Mouse (Mus musculus) kidney, postnatal 36 days (tissue): ENCODE measurements around the gene Sar1b.
A peak's percentile ranks its signal among the peaks of the same experiment; 100 is the strongest.
"Not testable (repeated sequence)": the region's sequence is repeated elsewhere in the genome, so short reads cannot be mapped to it uniquely, and the experiment has no call there.

Source experiments
- DNase-seq, 2 experiments: peaks; one replicate each; pipeline ENCODE4 v3.0.0; 2021 to 2022; ENCODE audit warnings: mixed read lengths in 2 of 2

Gene Sar1b

DNA sequence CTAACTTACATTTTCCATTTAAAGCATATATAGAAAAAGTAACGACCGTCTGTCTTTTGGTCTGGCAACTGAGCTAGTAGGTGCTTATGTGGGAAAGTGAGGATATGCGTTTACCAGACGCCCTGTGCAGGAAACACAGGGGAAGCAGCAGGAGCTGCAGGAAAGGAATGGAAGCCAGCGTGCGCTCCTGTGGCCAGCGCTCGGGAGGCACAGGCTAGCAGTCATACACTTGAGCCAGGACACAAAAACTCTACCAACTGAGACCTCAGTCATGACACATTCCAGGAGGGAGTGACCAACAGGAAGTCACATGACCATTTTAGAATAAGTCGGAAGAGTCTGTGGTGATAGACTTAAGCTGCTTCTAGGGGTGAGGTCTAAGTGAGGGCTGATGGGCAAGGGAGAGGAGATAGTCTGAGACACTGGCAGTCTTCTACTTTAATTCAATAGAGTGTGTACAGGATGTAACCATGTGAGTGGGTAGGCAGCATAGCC is 17.3 kb downstream of the Sar1b start:
- no peak for DNase-seq

DNA sequence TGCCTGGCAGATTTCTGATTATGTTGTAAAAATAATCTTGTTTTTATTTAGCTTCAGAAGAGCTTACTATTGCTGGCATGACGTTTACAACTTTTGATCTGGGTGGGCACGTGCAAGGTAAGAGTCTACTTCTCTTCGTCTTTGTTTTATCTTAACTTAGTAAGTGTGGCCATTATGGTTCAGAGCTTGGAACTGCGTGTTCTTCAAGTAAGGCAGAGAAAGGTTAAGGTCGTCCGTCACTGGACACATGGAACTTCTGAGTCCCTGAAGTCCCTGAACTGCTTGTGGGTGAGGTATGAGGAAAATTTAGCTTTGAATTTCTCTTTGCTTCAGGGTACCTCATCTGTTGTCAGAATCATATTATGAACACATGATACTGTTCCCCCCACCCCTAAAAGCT is 19.2 kb downstream of the Sar1b start:
- no peak for DNase-seq

DNA sequence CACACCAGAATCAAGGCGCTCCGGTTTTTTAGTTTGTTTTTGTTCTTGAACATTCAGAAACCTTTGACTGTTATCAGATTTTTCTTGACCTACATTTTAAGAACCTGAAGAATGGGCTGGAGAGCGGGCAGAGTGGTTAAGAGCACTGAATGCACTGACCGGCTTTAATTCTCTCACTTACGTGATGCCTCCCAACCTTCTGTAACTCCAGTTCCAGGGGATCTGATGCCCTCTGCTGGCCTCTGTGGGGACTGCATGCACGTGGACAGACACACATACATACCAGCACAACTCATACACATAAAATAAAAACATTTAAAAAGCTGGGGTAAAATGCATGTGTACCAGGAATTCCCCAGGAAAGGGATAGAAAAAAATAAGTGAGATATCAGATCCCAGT is 22.4 kb downstream of the Sar1b start:
- DNase-seq, result peak; percentile 51 to 85

DNA sequence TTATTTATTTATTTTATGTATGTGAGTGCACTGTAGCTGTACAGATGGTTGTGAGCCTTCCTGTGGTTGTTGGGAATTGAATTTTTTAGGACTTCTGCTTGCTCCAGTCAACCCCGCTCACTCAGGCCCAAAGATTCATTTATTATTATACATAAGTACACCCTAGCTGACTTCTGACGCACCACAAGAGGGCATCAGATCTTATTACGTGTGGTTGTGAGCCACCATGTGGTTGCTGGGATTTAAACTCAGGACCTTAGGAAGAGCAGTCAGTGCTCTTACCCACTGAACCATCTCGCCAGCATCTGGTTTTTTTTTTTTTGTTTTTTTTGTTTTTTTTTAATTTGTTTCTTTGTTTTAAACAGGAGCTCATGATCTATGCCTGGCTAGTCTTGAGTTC is 26.2 kb downstream of the Sar1b start:
- DNase-seq, result not testable (repeated sequence)

DNA sequence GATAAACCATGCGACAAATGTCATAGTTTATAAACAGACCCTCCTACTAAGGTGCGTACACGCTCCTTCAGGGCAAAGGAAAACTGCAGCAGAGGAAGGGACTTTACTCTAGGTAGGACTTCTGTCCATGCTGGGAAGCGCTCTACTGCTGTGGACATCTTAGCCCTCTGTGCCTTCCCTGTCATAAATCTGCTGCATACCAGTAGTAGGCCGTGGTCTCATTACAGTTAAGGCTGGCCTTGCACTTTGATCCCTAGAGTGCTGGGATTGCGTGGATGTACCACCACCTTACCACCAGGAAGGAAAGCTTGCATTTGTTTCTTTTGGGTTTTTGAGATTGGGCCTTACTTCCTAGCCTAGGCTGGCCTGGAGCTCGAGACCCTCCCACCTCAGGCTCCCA is 27.2 kb downstream of the Sar1b start:
- no peak for DNase-seq

DNA sequence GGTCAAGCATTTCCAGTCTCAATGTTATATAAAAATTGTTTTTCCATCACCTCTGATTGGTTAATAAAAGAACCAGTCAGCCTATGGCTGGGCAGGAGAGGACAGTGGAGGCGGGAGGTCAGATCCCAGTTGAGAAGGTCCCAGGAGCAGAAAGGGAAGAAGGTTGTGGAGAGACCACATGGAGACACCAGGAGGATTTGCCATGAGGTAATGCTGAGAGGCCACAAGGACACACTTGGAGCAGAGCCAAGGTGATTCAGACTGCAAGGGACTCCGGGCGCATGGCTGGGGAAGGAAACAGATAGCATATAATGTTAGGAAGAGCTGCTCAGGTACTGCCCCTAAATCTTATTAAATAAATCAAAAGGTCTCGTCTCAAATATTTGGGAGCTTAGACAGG is 32.8 kb downstream of the Sar1b start:
- DNase-seq, result no peak

DNA sequence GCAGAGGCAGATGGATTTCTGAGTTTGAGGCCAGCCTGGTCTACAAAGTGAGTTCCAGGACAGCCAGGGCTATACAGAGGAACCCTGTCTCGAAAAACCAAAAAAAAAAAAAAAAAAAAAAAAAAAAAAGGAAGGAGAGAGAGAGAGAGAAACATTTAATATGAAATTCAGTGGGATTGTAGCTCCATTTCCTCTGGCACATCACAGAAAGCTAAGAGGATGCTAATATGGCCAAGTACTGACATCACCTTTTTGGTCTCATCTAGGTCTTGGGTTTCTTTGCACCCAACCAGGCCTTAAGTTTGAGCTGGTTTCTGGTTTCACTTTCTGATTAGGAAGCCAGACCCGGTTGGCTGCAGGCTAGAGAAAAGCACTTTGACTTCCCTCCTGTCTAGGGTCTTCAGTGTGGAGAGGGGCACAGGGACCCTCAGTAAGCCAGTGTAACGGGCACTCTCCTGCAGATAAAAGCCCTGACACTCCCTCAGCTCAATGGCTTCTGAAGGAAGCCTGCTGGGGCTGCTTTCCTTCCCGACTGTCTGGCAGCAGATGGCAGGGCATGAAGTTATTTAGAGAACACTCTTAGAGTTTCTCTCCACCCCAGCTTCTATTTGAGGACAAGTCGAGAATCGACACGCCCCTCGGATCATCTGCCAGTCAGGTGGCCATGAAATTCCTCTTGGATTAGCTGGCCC is 37.3 kb downstream of the Sar1b start:
- DNase-seq, result no peak

DNA sequence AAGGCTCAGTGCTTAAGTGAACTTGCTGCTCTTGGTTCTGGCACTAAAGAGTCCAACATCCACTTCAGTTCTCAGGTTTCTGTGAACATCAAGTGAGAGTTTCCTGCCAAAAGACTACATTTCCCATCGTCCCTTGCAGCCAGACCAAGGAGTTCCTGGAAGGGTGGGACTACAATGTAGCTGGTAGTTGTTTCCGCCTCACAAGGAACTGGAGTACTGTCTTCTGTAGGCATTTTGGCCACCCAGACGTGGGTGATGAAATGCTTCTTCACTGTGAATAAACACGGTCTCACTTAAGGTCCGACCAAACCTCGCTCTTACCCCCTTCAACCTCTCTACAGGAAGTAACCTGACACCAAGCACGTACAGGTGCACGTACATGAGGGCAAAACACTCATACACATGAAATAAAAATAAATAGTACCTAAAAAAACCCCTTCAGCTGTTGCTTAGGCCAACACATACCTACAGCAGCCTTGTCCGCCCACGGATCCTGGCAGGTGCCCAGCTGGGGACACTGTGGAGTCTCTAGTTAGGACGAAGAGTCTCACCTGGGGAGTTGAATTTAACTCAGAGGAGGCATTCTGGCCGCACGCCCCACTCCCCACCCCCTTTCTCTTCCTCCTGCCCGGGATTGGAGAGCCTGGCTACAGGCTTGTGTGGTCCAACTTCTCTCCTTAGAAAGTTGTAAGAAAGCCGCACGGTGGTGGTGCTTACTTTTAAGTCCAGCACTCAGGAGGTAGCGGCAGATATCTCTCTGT is 41.9 kb downstream of the Sar1b start:
- peak; percentile 83 to 90 for DNase-seq

DNA sequence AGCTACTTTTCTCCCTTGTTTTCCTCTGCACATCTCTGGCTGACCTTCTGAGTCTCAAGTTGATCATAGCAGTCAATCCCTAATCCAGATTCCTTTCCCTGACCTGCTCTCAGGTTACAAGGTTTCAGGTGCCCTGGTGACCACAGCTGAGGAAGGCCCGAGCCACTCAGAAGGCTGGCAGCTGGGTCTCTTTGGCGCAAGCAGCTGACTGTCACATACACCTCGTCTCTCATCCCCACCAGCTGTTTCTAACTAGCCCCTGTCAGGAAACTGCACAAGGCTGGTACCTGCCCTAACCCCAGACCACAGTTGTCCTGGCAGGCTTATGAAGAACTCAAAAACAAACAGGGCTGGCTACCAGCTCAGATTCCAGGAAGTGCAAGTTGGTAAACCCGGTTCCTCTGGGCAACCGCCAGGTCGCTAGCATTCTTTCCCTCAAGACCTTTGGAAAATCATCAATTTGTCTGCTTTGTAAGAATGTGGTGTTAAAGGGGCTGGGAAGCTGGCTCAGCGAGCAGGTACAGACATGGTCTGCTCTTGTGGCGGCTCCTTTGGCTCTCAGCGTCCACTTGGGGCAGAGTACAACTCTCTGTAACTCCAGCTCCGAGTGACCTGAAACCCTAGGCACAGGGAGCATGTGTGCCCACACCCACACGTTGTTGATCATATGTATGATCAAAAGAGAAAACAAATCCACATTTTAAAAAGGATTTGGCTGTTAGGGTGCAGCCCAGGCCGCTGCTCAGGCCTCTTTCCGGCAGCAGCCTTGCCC is 43.8 kb downstream of the Sar1b start:
- peak; percentile 31 to 58 for DNase-seq

DNA sequence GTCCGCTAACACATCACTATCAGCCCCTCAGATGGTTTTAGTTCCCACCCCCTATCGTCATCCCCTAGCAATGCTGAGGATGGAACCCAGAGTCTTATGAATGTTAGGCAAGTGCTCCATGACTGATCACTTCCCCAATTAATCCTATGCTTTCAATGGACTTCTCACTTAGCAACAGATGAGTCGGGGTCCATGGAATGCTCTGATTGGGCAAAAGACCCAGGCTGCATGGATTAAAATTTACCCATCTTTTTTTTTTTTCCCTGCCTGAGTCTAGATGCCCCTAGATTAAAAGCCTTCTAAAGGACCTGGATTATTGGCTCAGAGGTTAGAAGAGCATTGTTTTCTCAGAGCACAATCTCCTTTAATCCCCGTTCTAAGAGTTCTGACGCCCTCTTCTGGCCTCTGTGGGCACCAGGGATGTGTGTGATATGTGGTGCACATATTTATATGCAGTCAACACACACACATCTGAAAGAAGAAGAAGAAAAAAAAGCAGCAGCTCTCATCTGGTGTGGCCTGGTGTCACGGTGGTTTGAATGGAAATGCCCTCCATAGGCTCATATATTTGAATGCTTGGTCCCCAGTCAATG is 46.2 kb downstream of the Sar1b start:
- DNase-seq, result peak; percentile 43 to 63

DNA sequence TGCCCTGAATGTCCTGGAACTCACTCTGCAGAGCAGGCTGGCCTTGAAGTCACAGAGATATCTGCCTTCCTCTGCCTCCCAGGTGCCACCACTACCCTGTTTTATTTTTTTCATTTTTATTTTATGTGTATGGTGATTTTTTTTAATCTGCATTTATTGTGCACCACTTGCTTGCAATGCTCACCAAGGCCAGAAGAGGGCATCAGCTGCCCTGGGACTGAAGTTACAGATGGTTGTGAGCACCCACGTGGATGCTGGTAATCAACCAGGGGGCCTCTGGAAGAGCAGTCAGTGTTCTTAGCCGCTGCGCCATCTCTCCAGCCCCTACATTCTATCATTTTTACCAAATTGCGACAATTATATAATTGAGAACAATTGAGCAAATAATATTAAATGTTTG is 47.7 kb downstream of the Sar1b start:
- DNase-seq, result no peak

DNA sequence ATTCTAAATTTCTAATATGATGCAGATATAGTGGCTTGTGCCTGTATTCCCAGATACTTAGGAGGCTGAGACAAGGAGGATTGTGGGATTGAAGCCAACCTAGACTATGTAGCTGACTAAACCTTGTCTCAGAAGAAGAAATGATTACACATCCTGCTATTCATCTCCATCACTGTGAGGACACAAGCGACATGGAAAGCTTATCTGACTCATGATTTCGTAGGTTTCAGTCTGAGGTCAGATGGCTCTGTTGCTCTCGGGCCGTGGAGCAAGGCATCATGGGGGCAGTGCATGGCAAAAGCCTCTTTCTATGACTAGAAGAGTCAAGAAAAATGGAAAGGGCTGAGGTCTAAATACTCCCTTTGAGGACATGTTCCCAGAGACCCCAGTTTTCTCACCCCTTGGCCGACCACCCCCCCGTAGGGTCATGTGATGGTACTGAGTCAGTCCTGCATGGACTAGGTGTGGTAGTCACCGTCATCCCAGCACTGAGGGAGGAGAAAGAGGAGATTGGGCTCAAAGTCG is 48.6 kb downstream of the Sar1b start:
- no peak for DNase-seq

DNA sequence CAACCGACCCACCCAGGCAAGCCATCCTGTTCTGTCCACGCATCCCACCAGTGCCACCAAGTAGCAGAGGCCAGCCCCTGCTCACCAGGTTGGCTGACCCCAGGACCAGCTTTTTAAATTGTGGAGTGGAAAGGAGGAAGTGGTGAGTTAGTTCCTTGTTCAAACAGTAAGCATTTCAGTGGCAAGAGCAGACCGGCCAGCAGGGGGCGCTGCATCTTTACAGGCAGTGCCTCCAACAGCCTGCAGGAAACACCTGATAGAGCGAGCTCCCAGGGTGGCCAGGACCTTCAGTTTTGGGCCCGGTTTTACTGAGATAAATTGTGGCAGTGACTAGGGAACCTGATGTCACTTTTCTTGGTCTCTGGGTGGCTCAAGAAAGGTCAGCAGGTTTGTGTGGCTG is 54.3 kb downstream of the Sar1b start:
- DNase-seq, result peak; percentile 87 to 97

DNA sequence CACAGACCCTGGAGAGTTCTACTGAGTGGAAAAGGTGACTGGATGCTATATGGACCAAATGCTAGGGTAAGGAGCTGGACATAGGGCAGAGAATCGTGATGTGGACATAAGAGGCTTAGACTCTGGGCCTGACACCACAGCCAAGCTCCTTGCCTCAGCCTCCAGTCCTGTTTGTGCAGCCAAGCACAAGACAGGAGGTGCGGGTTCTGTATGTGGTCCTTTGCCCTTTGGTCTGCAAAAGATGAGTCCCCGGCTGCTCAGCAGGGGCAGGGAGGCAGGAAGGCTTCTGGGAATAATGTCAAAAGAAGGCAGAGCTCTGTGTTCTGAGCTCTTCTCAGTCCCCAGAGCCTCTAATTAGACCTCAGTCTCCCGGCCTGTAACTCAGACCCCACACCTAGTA is 55.4 kb downstream of the Sar1b start:
- DNase-seq, result peak; percentile 35 to 47

DNA sequence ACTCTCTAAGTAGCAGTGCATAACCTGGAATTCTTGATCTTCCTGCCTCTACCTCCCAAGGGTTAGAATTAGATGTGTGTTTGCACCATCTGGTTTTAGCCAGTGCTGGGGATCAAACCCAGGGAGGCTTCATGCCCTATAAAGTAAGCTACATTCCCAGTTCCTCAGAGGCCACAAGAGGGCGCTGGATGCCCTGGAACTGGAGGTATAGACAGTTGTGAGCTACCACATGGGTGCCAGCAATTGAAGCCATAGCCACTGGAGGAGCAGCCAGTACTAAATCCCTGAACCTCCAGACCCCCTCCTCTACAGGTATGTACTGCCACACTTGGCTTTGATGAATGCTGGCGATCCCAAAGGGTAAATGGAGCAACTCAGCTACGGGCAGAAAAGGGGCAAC is 56.5 kb downstream of the Sar1b start:
- DNase-seq, result peak; percentile 65 to 82

DNA sequence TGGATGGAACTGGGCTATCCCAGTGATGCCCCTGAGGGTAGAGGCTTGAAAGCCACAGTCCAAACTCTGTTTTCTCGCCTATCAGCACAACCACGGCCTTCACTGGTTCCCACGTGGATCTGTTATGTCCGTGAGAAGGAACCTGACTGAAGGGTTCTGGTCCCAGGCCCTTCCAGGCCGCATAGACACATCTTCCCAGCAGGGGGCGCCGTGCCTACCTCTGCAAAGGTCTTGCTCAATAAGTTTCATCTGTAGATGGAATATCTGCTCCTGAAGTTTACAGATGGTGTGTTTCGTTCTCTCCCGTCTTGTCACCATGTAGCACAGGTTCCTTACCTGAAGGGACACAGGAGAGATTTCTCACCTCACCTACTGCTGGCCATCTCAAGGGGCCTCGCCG is 57.4 kb downstream of the Sar1b start:
- DNase-seq, result peak; percentile 81 to 93

DNA sequence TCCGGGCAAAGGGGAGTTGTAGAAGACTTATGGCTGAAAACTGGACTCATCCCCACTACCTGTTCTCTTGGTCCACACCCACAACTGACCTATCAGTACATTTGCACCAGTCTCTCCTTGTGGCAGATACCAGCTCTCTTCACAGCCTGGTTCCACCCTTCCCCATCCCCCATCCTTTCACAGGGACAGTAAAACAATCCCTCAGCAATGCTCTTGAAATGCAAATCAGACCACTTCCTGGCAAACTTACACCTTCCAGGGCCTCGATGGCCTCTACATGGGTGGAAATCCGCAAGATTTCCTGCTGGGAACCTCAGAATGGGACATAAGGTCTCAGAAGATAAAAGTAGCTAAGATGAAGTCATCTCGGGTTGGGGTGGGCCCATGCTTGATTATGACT is 59.2 kb downstream of the Sar1b start:
- DNase-seq, result no peak

DNA sequence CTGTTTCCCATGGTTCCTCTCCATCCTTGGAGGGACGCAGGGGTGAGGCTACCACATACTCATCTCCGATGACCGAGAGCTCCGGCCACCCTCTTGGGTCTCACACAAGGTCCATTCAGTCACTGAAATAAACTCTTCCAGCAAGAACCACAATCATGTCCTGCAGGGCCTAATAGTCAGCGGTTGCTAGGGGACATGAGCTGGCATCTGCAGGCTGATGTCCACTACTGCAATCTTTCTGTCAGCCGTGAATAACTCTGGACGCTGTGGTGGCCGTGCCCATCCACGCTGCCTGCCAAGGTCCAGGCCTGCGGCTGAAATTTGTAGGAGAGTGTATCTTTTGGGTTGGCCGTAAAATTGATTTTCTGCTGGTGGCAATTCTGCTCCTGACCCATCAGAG is 59.8 kb downstream of the Sar1b start:
- DNase-seq, result no peak

DNA sequence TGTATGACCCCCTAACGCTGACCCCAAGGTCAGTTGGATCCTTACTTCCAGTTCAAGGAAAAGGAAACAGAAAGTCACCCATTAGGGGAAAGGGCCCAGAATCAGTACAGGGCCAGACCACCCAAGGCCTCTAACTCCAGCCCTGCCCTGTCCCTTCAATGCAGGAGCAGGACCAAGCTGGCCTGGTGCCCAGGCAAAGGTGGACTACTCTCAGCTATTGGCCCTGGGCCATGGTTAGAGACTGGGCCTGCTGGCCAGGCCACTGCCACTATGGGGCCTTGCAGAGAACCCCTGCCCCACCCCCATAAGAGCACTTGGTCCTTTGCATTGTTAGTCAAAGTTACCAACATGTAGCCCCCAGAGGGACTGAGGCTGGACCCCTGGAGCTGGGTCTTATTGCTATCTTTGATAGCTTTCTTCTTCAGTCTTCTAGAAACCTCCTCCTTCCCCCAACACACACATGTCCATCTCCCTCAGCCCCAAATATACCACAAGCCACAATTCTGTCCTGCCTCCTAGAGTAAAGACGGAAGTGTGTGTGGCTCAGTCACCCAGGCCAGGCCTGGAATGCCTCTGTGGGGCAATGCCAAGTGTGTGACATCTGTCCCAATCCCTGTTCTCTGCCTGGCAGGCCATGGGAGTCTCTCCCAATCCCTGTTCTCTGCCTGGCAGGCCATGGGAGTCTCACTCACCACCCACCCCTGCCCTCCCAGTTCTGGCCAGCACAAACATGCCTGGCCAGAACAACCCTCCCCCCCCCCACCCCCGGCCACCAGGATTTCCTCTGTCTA is 60.7 kb downstream of the Sar1b start:
- DNase-seq, result peak; percentile 89 to 94

DNA sequence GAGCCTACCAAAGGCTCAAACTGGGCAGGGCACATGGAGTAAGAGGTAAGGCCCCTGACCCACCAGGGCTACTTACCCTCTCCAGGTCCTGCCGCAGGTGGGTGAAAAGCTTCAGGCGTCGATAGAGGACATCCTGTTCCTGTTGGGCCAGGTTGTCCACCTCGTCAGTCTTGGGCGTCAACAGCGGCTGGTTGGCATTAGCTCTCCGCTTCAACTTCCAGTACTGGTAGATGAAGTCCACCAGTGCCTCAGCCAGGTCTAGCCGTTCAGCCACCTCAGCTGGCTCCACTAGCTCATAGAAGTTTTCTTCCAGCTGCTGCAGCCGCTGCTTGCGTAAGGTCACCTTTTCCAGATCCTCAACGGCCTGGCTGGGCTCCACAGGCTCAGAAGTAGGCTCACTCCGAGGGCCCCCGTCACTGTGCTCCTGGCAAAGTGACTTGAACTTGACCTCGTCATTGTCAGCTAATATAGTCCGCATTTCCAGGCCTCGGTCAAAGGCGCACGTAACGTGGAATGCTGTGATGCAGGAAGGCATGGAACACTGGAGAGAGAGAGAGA is 61.5 kb downstream of the Sar1b start:
- peak in 1 of 2 experiments; percentile 34 for DNase-seq
